Mouse (Mus musculus): ENCODE results near the gene Rpl37.

- TF ChIP-seq CTCF (conservative IDR thresholded peaks at IDR 0.05 in 1 of 2, IDR thresholded peaks at IDR 0.05 in 1 of 2; ENCODE audit: low read depth in 2 of 2, low read length in 2 of 2) = no peak
- TF ChIP-seq UBTF (IDR thresholded peaks at IDR 0.05; ENCODE audit: low read depth, low read length) = no peak
- no peak for TF ChIP-seq BHLHE40 (IDR thresholded peaks at IDR 0.05; ENCODE audit: low read depth, low read length)
- TF ChIP-seq POLR2AphosphoS2 (IDR thresholded peaks at IDR 0.05; ENCODE audit: low read depth, low read length) = no peak
These were observed 48.8 kb downstream of the Rpl37 start for GRCm38 (mm10) chr15:5165121-5165773.

Data from CH12.LX (cell line).